Mouse (Mus musculus) liver, embryonic 14.5 days (tissue): Measurements from ENCODE around the gene Nadsyn1.
A peak's percentile ranks its signal among the peaks of the same experiment; 100 is the strongest.

ENCODE experiments used
- CTCF ChIP-seq: IDR thresholded peaks from 2 replicates; pipeline ENCODE4 v1.5.1; 2016; ENCODE audit warnings: antibody characterized with exemption, low read depth, control low read depth
- EP300 ChIP-seq: IDR thresholded peaks from 2 replicates; pipeline ENCODE4 v1.6.1; 2016; ENCODE audit warnings: antibody characterized with exemption, low read depth

DNA sequence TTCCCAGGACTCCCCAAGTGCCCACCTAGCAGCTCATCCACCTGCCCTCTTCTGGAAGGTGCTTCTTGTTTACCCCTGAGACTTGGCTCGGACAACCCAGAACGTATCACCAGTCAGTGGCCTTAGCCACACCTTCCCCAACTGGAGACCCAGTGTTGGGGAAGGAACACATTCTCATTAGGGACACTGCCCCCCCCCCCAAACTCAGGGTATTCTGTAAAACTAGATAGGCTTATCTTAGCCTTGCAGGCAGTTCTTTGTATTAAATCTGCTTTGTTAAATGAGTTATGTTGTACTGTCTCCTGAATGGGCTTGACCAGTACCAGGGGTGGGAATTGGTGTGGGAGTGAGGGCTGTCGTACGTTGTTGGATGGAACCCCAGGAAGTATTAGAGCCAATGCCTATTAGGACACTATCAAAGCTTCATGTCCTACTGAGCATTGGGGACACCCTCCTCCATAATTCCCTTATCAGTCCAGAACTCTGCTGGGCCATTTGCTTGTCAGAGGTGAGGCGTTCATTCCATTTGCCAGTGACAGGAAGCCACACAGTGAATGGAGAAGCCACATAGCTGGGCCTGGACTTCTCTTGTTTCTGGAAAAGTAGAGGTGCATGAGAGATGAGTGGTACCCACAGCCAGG lies 25.6 kb upstream of the Nadsyn1 start:
- TF ChIP-seq CTCF (no peak), EP300 (peak; percentile 39)
